Mouse (Mus musculus) forebrain, embryonic 16.5 days (tissue): ENCODE measurements around the gene Bcas3. TPM values are rescaled to one million over a fixed set of nuclear protein-coding genes. Genes with fewer than 3 reads are reported as not detected.

Experiments
- ATAC-seq: fragments of 200-750 bp; cut with Nextera tagmentation; 2 replicates; pipeline ENCODE4 v1.8.0; 2017; ENCODE audit warnings: mild to moderate bottlenecking, moderate library complexity
- H3K27ac ChIP-seq: fragments of 300-500 bp; sonication (generic); 2 replicates; pipeline ENCODE4 v1.5.1; 2014; ENCODE audit warnings: low read length, control low read depth
- H3K27me3 ChIP-seq: fragments of 300-500 bp; sonication (generic); replicated peaks from 2 replicates; pipeline ENCODE4 v1.6.1; 2014; ENCODE audit warnings: low read length; ENCODE audit not compliant: control insufficient read depth, insufficient read depth
- H3K36me3 ChIP-seq: fragments of 300-500 bp; sonication (generic); 2 replicates; pipeline ENCODE4 v1.6.1; 2014; ENCODE audit not compliant: control insufficient read depth, insufficient read depth
- H3K4me1 ChIP-seq: fragments of 300-500 bp; sonication (generic); replicated peaks from 2 replicates; pipeline ENCODE4 v1.6.1; 2014; ENCODE audit warnings: low read length; ENCODE audit not compliant: control insufficient read depth, insufficient read depth
- H3K4me2 ChIP-seq: fragments of 300-500 bp; sonication (generic); 2 replicates; pipeline ENCODE4 v1.6.1; 2014; ENCODE audit warnings: mild to moderate bottlenecking, low read length, control low read depth
- H3K4me3 ChIP-seq: fragments of 300-500 bp; sonication (generic); replicated peaks from 2 replicates; pipeline ENCODE4 v1.5.1; 2014; ENCODE audit warnings: mild to moderate bottlenecking, low read length, control low read depth
- H3K9ac ChIP-seq: fragments of 300-500 bp; sonication (generic); replicated peaks from 2 replicates; pipeline ENCODE4 v1.6.1; 2014; ENCODE audit warnings: low read depth, low read length, control low read depth
- H3K9me3 ChIP-seq: fragments of 300-500 bp; sonication (generic); 2 replicates; pipeline ENCODE4 v1.6.1; 2016; ENCODE audit warnings: low read length; ENCODE audit not compliant: control insufficient read depth
- WGBS: fragments of 180-500 bp; shearing (Covaris S2); extraction: QIAGEN DNeasy Blood & Tissue Kit; methylation state at CpG from one replicate; pipeline ENCODE4 v1.1.7; 2014; 5-methylcytosine and 5-hydroxymethylcytosine counted together
- polyA plus RNA-seq: library from polyadenylated mRNA; unstranded; fragments of >200 nt; fragmentation: Nextera tagmentation; extraction: Ambion mirVana; gene quantifications from 2 replicates; pipeline ENCODE4 v1.2.1, GENCODE M21; 2015

Bcas3 gene
- polyA plus RNA-seq, 1 experiment from 2014 or later, result 31.9 TPM

DNA sequence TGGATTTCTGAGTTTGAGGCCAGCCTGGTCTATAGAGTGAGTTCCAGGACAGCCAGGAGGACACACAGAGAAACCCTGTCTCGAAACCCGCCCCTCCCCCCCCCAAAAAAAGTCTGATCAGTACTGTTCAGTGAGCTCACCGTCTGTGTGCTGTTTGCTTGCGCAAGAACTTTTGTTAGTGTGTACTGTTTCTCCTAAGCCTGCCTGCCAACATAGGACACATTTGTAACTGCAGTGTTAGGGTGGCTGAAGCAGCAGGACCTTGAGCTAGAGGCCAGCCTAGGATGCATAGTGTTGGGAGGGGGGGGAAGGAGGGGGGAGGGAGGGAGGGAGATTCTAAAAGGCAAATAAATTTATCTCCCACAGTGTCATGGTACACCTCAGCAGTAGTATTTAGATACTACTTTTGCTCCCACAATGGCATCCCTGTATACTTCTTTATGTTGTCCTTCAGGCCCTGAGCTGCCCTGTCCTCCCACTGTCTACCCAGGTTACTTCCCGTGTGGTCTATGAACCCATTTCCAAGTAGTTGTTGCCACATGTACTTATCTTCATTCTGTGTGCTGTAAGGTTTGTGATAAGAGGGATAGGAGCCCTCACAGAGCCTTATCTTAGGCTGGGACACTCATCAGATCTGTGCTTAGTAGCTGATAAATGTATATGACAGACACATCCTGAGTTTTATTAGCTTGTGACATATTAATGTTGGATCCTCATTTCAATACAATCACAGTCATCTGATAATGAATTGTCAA, 176.7 kb downstream of the Bcas3 start:
- Histone ChIP-seq H3K27me3 (peaks cover 13% of the 10 kb centered on the region), H3K4me3 (no peak overlapping the region), H3K36me3 (no peaks in the 10 kb centered on the region), H3K4me1 (peaks cover 12% of the 10 kb centered on the region), H3K4me2 (no peak overlapping the region), H3K27ac (no peak overlapping the region), H3K9me3 (no peaks in the 10 kb centered on the region), H3K9ac (no peak overlapping the region)
- WGBS, result 77% methylated on average over 5 of the region's 5 CpGs
- no peak for ATAC-seq

DNA sequence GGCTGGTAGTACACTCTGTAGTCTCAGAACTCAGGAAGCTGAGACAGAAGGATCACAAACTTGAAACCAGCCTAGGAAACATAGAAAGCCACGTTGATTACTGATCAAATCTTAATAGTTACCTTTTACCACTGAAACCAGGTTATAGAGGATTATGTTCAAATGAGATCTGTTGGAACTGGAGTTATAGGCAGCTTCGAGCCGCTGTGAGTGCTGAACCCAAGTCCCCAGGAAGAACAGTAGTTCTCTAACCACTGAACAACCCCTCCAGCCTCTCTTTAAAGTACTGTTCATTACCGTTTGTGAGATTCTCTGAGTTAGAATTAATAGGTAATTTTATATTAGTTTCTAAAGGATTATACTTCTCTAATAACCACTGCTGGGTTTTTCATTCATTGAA, 188.0 kb downstream of the Bcas3 start:
- H3K4me1 ChIP-seq, result no peaks in the 10 kb centered on the region
- H3K9ac ChIP-seq, result no peak overlapping the region
- WGBS, result 85% methylated on average over 4 of the region's 4 CpGs
- H3K4me2 ChIP-seq, result no peak overlapping the region
- no peak overlapping the region for H3K4me3 ChIP-seq
- H3K9me3 ChIP-seq, result no peaks in the 10 kb centered on the region
- H3K36me3 ChIP-seq, result no peaks in the 10 kb centered on the region
- H3K27me3 ChIP-seq, result no peaks in the 10 kb centered on the region
- no peak for ATAC-seq
- no peak overlapping the region for H3K27ac ChIP-seq

DNA sequence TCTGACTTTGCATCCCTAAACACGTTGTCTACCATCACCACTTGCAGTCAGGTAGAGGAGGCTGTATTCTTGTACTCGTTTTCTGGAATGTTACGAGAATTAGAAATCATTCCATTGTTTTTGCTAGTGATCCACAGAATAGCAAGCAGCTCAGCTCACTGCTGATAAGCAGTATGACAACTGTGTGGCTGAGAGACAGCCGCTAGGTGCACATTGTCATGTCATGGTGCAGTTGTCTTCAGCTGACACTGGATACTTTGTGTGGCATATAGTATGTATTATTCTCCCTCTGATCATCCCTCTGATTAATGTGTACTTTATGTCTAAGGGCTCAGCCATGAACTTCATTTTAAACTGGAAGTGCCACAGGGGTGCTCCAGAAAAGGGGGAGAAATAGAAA, 190.3 kb downstream of the Bcas3 start:
- ATAC-seq, result no peak
- H3K4me3 ChIP-seq, result no peak overlapping the region
- H3K4me2 ChIP-seq, result no peak overlapping the region
- no peaks in the 10 kb centered on the region for H3K36me3 ChIP-seq
- no peaks in the 10 kb centered on the region for H3K4me1 ChIP-seq
- no peaks in the 10 kb centered on the region for H3K27me3 ChIP-seq
- H3K9me3 ChIP-seq, result no peaks in the 10 kb centered on the region
- 80% methylated on average over 4 of the region's 4 CpGs for WGBS
- no peak overlapping the region for H3K9ac ChIP-seq
- H3K27ac ChIP-seq, result no peak overlapping the region

DNA sequence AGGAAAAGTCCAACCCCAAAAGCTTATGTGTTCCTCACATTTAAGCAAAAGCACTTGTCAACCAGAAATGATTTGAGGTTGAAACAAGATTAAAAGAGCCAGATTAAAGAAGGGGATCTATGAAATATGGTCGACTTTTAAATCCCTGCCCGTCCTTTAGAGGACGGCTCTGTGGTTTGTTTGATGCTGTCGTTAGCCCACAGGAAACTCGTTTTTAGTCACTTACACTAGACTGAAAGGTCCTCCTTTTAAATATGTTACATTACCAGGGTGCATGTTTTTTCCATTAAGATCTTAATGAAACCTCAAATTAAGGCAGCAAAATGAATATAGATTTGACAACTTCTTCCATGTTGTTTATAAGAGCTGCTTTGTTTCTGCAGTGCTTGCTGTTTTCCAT, 192.6 kb downstream of the Bcas3 start:
- Histone ChIP-seq H3K9ac (no peak overlapping the region), H3K27me3 (no peaks in the 10 kb centered on the region), H3K4me1 (no peaks in the 10 kb centered on the region), H3K9me3 (no peaks in the 10 kb centered on the region), H3K27ac (no peak overlapping the region), H3K36me3 (no peaks in the 10 kb centered on the region), H3K4me2 (no peak overlapping the region), H3K4me3 (no peak overlapping the region)
- no peak for ATAC-seq
- 50% methylated on average over 5 of the region's 5 CpGs for WGBS

DNA sequence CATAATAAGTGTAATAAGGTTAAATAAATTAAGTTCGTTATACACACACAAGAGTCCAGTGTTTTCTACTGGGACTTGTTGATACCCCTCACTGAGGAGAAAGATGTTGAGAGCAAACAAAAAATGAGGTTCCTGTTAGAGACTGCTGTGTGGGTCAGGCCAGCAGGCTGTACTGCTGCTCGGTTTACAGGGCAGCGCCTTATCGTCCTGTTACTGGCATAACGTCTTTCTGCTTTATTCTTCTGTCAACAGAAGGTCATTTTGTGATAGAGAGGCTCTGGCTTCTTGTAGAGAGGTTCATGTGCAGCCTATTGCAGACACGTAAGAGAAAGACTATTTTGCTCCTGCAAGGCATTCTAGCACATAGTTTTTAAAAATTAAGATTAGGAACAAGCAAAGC, 195.0 kb downstream of the Bcas3 start:
- no peaks in the 10 kb centered on the region for H3K27me3 ChIP-seq
- no peak overlapping the region for H3K4me3 ChIP-seq
- no peaks in the 10 kb centered on the region for H3K4me1 ChIP-seq
- H3K9me3 ChIP-seq, result no peaks in the 10 kb centered on the region
- H3K36me3 ChIP-seq, result no peaks in the 10 kb centered on the region
- 63% methylated on average over 6 of the region's 6 CpGs for WGBS
- no peak overlapping the region for H3K27ac ChIP-seq
- no peak overlapping the region for H3K4me2 ChIP-seq
- ATAC-seq, result no peak
- H3K9ac ChIP-seq, result no peak overlapping the region

DNA sequence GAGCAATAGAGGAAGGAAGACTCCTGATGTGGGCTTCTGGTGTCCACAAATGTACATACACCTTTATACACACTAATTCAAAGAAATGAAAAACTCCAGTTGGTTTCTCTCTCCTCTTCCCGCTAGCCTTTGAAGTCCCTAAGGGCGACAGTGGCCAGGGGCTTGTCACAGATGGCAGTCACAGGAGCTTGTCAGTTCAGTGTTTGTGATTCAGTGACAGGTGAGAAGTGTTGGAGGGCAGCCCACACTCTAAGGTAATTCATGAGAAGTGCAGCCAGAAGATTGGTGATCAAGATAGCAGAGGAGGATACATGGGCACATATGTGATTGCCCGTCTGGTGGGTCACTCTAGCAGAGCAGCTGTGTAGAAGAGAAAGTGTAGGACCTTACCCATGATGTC, 196.7 kb downstream of the Bcas3 start:
- H3K9me3 ChIP-seq, result no peaks in the 10 kb centered on the region
- H3K4me3 ChIP-seq, result no peak overlapping the region
- ATAC-seq, result no peak
- H3K9ac ChIP-seq, result no peak overlapping the region
- H3K36me3 ChIP-seq, result no peaks in the 10 kb centered on the region
- 78% methylated on average over 3 of the region's 3 CpGs for WGBS
- H3K4me1 ChIP-seq, result no peaks in the 10 kb centered on the region
- no peak overlapping the region for H3K4me2 ChIP-seq
- no peak overlapping the region for H3K27ac ChIP-seq
- H3K27me3 ChIP-seq, result no peaks in the 10 kb centered on the region

DNA sequence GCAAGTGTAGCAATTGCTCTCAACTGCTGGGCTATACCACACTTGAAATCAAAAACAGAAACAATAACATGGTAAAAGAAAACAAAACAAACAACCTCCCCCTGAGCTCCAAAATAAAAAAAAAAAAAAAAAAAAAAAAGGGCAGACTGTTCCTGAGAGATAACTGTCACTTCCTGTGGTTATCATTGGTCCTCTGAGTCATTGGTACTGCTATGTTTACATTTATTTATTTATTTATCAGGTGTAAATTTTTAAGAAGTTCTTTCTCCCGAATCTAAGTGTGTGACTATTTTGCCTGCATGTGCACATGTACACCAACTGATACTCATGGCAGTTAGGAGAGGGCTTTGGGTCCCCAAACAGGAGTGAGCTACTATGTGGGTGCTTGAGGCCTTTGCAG, 202.1 kb downstream of the Bcas3 start:
- Histone ChIP-seq H3K4me3 (no peak overlapping the region), H3K9me3 (no peaks in the 10 kb centered on the region), H3K4me1 (no peaks in the 10 kb centered on the region), H3K27me3 (no peaks in the 10 kb centered on the region), H3K4me2 (no peak overlapping the region), H3K36me3 (no peaks in the 10 kb centered on the region), H3K27ac (no peak overlapping the region), H3K9ac (no peak overlapping the region)
- no peak for ATAC-seq
- 80% methylated on average over 1 of the region's 1 CpGs for WGBS

DNA sequence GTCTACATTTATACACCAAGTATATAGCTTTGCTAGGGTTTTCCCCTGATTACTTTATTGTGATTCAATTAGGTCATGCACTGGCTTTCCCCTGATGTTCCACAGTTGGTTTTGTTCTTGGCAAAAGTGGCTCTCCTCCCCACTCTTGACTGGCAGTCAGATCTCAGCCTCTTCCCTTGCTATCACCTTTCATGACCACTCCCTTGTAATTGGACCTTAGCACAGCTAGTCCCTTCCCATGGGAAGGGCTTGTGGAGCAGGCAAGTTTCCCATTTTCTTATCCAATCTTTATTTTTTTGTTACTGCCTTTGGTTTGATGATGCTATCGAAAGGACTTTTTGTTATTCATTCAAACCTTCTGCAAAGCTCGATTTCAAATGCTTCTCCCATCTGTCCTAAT, 202.8 kb downstream of the Bcas3 start:
- Histone ChIP-seq H3K27ac (no peak overlapping the region), H3K4me3 (no peak overlapping the region), H3K9ac (no peak overlapping the region), H3K9me3 (no peaks in the 10 kb centered on the region), H3K4me2 (no peak overlapping the region), H3K27me3 (no peaks in the 10 kb centered on the region), H3K36me3 (no peaks in the 10 kb centered on the region), H3K4me1 (no peaks in the 10 kb centered on the region)
- WGBS, result 62% methylated on average over 2 of the region's 2 CpGs
- no peak for ATAC-seq

DNA sequence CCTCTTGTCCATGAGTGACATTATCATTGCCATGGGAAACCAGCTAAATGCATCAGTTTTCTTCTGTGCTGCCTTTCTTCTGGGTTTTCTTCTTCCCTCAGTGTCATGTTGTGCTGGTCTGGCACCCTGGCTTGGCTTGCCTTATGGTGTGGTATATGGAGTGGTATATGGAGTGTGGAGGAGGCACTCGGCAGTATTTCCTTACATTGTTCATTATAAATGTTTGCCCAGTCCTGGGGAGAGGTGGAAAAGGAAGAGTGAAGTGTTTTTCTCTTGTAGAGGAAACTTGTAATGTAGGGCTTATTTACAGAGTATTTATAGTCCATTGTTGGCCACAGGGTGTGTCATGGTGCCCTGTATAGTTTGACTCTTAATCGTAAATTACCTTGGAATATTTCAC, 212.1 kb downstream of the Bcas3 start:
- Histone ChIP-seq H3K4me1 (no peaks in the 10 kb centered on the region), H3K9ac (no peak overlapping the region), H3K36me3 (no peaks in the 10 kb centered on the region), H3K9me3 (no peaks in the 10 kb centered on the region), H3K4me3 (no peak overlapping the region), H3K27me3 (no peaks in the 10 kb centered on the region), H3K4me2 (no peak overlapping the region), H3K27ac (no peak overlapping the region)
- ATAC-seq, result no peak
- WGBS, result 87% methylated on average over 2 of the region's 2 CpGs

DNA sequence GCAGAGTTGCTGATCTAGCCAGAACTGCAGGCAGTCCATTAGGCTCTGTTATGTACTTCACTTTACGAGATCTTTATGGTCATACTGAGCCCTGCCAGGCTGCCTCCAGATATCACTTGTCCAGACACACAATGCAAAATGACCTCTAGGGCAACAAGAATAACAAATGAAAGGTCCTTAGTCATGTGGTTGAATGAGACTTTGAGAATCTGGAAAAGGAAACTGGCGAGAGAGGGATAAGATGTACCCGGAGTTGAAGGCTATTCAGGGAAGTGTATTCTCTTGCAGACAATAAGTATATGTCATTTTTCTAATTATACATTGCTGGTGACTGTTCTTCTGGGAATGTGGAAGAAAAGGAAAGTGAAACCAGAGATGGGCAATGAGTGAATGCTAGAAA, 218.1 kb downstream of the Bcas3 start:
- Histone ChIP-seq H3K9ac (no peak overlapping the region), H3K9me3 (no peaks in the 10 kb centered on the region), H3K4me3 (no peak overlapping the region), H3K36me3 (no peaks in the 10 kb centered on the region), H3K4me1 (0 out of 2 replicates have a peak, but pooled peaks cover 2% of the 10 kb centered on the region), H3K4me2 (no peak overlapping the region), H3K27me3 (no peaks in the 10 kb centered on the region), H3K27ac (no peak overlapping the region)
- 48% methylated on average over 3 of the region's 3 CpGs for WGBS
- ATAC-seq, result no peak
